Mouse (Mus musculus) lung, embryonic 16.5 days (tissue): ENCODE measurements around the gene Wdcp. TPM values are rescaled to one million over a fixed set of nuclear protein-coding genes. Genes with fewer than 3 reads are reported as not detected.
"Not testable (repeated sequence)": the region's sequence is repeated elsewhere in the genome, so short reads cannot be mapped to it uniquely, and the experiment has no call there.

Source experiments
- ATAC-seq: fragments of 200-750 bp; cut with Nextera tagmentation; 2 replicates; pipeline ENCODE4 v1.8.0; 2017; ENCODE audit warnings: low read depth, mild to moderate bottlenecking, moderate library complexity
- H3K27ac ChIP-seq: fragments of 300-500 bp; sonication (generic); 2 replicates; pipeline ENCODE4 v1.5.1; 2014; ENCODE audit warnings: mild to moderate bottlenecking, control low read depth, low read length
- H3K27me3 ChIP-seq: fragments of 300-500 bp; sonication (generic); 2 replicates; pipeline ENCODE4 v1.6.1; 2014; ENCODE audit warnings: low read depth, low read length, mixed read lengths; ENCODE audit not compliant: control insufficient read depth, insufficient read depth
- H3K36me3 ChIP-seq: fragments of 300-500 bp; sonication (generic); 2 replicates; pipeline ENCODE4 v1.6.1; 2014; ENCODE audit warnings: low read length; ENCODE audit not compliant: control insufficient read depth, insufficient read depth
- H3K4me1 ChIP-seq: fragments of 300-500 bp; sonication (generic); replicated peaks from 2 replicates; pipeline ENCODE4 v1.6.1; 2014; ENCODE audit warnings: low read length, mixed read lengths; ENCODE audit not compliant: control insufficient read depth, insufficient read depth
- H3K4me2 ChIP-seq: fragments of 300-500 bp; sonication (generic); 2 replicates; pipeline ENCODE4 v1.6.1; 2014; ENCODE audit warnings: low read depth, low read length, control low read depth
- H3K4me3 ChIP-seq: fragments of 300-500 bp; sonication (generic); 2 replicates; pipeline ENCODE4 v1.5.1; 2014; ENCODE audit warnings: mild to moderate bottlenecking, low read length, control low read depth
- H3K9ac ChIP-seq: fragments of 300-500 bp; sonication (generic); 2 replicates; pipeline ENCODE4 v1.6.1; 2014; ENCODE audit warnings: low read length, control low read depth
- H3K9me3 ChIP-seq: fragments of 300-500 bp; sonication (generic); 2 replicates; pipeline ENCODE4 v1.6.1; 2016; ENCODE audit warnings: low read length; ENCODE audit not compliant: control insufficient read depth
- WGBS: fragments of 180-500 bp; shearing (Covaris S2); extraction: QIAGEN DNeasy Blood & Tissue Kit; methylation state at CpG from one replicate; pipeline ENCODE4 v1.1.7; 2014; 5-methylcytosine and 5-hydroxymethylcytosine counted together
- polyA plus RNA-seq: library from polyadenylated mRNA; unstranded; fragments of >200 nt; fragmentation: Nextera tagmentation; extraction: Ambion mirVana; gene quantifications from 2 replicates; pipeline ENCODE4 v1.2.1, GENCODE M21; 2015

The Wdcp gene
- 15.5 and 16.1 TPM in 2 replicates for polyA plus RNA-seq

DNA sequence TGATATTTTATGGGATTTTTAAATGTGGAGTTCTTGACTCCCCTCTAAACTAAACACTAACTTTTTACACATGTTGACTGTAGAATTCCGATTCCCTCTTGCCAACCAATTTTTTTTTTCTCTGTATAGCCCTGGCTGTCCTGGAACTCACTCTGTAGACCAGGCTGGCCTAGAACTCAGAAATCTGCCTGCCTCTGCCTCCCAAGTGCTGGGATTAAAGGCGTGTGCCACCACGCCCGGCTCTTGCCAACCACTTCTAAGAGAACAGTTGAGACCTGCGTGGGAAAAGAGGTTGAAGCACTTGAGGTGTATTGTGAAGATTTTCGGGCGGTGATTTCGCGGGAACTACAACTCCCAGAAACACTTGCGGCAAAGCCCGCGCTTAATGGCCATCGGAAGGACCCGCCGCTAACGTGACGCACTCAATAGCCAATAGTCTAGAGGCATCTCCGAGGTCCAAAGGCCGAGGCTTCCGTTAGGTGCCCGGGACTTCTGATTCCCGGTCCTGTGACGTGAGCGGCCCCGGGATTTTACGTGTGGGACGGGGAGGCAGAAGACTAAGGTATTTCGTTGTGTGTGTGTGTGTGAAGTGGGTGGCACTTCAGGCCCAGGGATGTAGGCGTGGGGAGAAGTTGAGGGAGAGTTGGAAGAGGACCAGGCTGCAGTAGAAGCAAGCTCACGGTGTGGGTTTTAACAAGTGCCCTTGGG lies at the start of gene Wdcp:
Wdcp (plus strand) TSS at position 414 of the 708 bp plus-strand sequence.
- H3K4me3 ChIP-seq = peak within 1 kb of the TSS; percentile 83
- peak within 1 kb of the TSS; percentile 79 for H3K4me2 ChIP-seq
- ATAC-seq = peak; percentile 93
- no peaks in the 10 kb centered on the region for H3K27me3 ChIP-seq
- H3K9ac ChIP-seq = peak within 1 kb of the TSS; percentile 79
- peaks cover 24% of the 10 kb centered on the region for H3K4me1 ChIP-seq
- peak within 1 kb of the TSS; percentile 71 for H3K27ac ChIP-seq
- no peaks in the 10 kb centered on the region for H3K36me3 ChIP-seq
- under 1% methylated on average over 30 of the region's 30 CpGs for WGBS
- H3K9me3 ChIP-seq = no peaks in the 10 kb centered on the region

- WGBS = 80% methylated on average over 1 of the region's 1 CpGs
- Histone ChIP-seq H3K4me1 (no peaks in the 10 kb centered on the region), H3K27me3 (no peaks in the 10 kb centered on the region), H3K9me3 (no peaks in the 10 kb centered on the region), H3K4me3 (no peak overlapping the region), H3K4me2 (no peak overlapping the region), H3K36me3 (no peaks in the 10 kb centered on the region), H3K9ac (no peak overlapping the region), H3K27ac (no peak overlapping the region)
- ATAC-seq = no peak
Measured at GRCm38 (mm10) chr12:4793718-4794117, 49.4 kb upstream of the Wdcp start.

GRCm38 (mm10) chr12:4797471-4797870 lies 45.6 kb upstream of the Wdcp start:
- ATAC-seq, H3K9ac ChIP-seq, H3K4me2 ChIP-seq, H3K4me1 ChIP-seq, H3K27me3 ChIP-seq, H3K4me3 ChIP-seq, H3K9me3 ChIP-seq, H3K36me3 ChIP-seq, H3K27ac ChIP-seq: not testable (repeated sequence)
- WGBS = 60% methylated on average over 6 of the region's 6 CpGs

DNA sequence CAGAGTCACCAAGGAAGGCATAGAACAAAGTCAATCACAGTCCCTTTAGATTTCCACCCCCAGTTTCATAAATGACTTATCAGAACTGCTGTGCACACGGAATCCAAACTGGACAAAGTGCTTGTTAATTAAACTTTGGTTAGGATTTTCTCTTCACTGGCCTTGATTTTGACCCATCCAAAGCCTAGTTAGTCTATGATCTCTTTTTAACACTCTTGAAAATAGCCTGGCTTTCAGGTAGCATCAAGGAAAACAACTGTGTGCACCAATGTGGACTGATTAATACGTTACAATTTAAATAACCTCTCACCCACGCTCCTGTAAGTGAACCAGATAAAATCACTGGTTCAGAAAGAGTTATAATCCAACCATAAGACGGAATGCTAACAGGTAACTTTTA lies 32.1 kb upstream of the Wdcp start:
- Histone ChIP-seq H3K4me2 (no peak overlapping the region), H3K27ac (no peak overlapping the region), H3K9me3 (no peaks in the 10 kb centered on the region), H3K27me3 (no peaks in the 10 kb centered on the region), H3K4me3 (no peak overlapping the region), H3K9ac (no peak overlapping the region), H3K4me1 (no peaks in the 10 kb centered on the region), H3K36me3 (no peaks in the 10 kb centered on the region)
- no peak for ATAC-seq
- 76% methylated on average over 4 of the region's 4 CpGs for WGBS

- WGBS = 19% methylated on average over 3 of the region's 3 CpGs
Measured at GRCm38 (mm10) chr12:4811705-4812104, 31.4 kb upstream of the Wdcp start.

GRCm38 (mm10) chr12:4813636-4814035 lies 29.5 kb upstream of the Wdcp start:
- WGBS = 65% methylated on average over 4 of the region's 4 CpGs

More at GRCm38 (mm10) chr12:4811705-4812104, 31.4 kb upstream of the Wdcp start:
- Histone ChIP-seq H3K9me3 (no peaks in the 10 kb centered on the region), H3K4me2 (no peak overlapping the region), H3K4me1 (peaks cover 3% of the 10 kb centered on the region; the same call in 1 of the 2 replicates), H3K36me3 (no peaks in the 10 kb centered on the region), H3K4me3 (no peak overlapping the region), H3K9ac (no peak overlapping the region), H3K27ac (no peak overlapping the region), H3K27me3 (no peaks in the 10 kb centered on the region)
- ATAC-seq = no peak

DNA sequence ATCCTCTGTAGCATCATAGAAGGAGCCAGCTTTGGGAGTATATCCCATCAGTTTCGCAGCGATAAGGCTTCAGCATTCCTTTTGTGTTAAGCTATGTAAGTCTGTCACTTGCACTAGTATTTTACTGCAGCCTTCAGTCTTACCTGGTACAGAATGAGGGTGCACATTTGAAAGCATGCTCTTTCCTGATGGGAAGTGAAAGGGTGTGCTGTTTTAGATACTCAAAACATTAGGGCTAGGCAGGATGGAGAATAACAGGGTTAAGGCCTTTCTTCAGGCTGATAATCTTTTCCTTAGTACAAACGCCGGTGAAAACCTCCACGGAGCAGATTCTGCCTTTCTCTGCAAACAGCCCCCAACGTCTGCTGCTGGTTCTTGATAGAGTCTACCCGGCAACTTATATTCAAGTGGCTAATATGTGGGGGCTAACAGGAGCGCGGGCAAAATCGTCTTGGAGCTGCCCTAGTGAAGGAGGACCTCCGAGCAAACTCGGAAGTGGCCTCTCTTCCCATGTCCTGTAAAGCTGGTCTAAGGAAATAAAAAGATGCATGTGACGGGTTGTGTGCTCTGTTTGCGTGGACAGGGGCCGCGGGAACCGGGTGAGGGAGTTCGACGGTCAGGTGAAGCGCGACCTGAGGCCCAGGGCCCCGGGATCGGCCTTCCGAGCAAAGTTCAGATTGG lies 26.3 kb upstream of the Wdcp start:
- Histone ChIP-seq H3K4me1 (peaks cover 9% of the 10 kb centered on the region; the same call in 1 of the 2 replicates), H3K4me3 (peak overlapping the region; percentile 78), H3K27ac (peak overlapping the region; percentile 94), H3K36me3 (peaks cover 3% of the 10 kb centered on the region), H3K9me3 (no peaks in the 10 kb centered on the region), H3K27me3 (no peaks in the 10 kb centered on the region), H3K4me2 (peak overlapping the region; percentile 81), H3K9ac (peak overlapping the region; percentile 85)
- 8% methylated on average over 24 of the region's 24 CpGs for WGBS
- peak; percentile 73 for ATAC-seq

More at GRCm38 (mm10) chr12:4813636-4814035, 29.5 kb upstream of the Wdcp start:
- H3K4me2 ChIP-seq = no peak overlapping the region
- H3K9me3 ChIP-seq = no peaks in the 10 kb centered on the region
- H3K27ac ChIP-seq = no peak overlapping the region
- no peaks in the 10 kb centered on the region for H3K27me3 ChIP-seq
- no peak overlapping the region for H3K4me3 ChIP-seq
- peaks cover 7% of the 10 kb centered on the region; the same call in 1 of the 2 replicates for H3K4me1 ChIP-seq
- ATAC-seq = peak; percentile 21; the same call in 1 of the 2 replicates
- H3K36me3 ChIP-seq = no peaks in the 10 kb centered on the region
- no peak overlapping the region for H3K9ac ChIP-seq

DNA sequence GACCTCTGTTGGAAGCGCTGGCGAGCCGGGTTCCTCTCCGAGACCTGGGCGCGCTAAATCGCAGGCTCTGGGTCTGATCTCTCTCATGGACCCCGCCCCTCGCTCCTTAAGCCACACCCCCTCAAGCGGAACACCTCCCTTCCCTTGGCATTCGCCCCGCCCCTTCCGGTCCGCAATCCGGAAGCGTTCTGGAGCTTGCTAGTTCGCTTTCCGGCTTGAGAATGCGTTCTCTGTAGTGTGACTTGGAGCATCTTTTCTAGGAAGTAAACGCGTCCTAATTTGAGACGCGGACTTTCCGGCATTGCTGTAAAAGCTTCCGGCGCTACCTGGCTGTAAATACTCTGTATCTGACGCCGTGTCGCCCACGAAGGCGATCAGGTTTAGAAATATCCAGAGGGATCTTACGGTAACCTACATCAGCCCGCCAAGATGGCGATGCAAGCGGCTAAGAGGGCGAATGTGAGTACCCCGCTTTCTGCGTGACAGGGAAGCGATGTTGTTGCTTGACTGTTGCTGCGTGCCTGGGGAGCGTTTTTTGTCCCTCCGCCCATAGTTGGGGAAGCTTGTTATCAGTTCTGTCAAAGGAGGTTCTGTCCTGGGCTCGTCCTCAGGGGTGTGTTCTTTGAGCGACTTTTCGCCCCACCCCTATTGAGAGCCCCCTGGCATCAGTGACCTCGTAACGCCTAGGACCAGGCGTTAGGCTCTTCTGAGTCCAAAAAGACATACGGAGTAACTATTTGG lies 25.6 kb upstream of the Wdcp start, which contains the start of gene Sf3b6:
Sf3b6 (plus strand) TSS at position 184 of the 741 bp plus-strand sequence.
- no peaks in the 10 kb centered on the region for H3K9me3 ChIP-seq
- ATAC-seq = peak; percentile 98
- H3K27me3 ChIP-seq = no peaks in the 10 kb centered on the region
- H3K4me2 ChIP-seq = peak within 1 kb of the TSS; percentile 81
- WGBS = under 1% methylated on average over 49 of the region's 49 CpGs
- peak within 1 kb of the TSS; percentile 78 for H3K4me3 ChIP-seq
- H3K4me1 ChIP-seq = peaks cover 9% of the 10 kb centered on the region; the same call in 1 of the 2 replicates
- peaks cover 3% of the 10 kb centered on the region for H3K36me3 ChIP-seq
- peak within 1 kb of the TSS; percentile 85 for H3K9ac ChIP-seq
- H3K27ac ChIP-seq = peak within 1 kb of the TSS; percentile 94

DNA sequence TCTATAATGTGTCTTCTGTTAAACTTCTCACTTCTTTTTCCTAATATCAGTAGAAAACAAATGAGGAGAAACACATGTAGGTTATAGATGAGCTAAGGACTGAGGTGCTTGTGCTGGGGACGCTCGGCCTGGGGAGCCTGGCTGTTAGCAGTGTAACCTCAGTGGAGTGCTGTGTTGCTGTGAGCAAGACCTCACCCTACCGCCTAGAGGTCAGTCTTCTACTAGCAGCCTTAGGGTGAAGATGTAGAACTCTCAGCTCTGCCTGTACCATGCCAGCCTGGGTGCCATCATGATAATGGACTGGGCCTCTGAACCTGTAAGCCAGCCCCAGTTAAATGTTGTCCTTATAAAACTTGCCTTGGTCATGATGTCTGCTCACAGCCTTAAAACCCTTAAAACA lies 15.8 kb upstream of the Wdcp start:
- Histone ChIP-seq H3K9ac (no peak overlapping the region), H3K27ac (no peak overlapping the region), H3K4me3 (no peak overlapping the region), H3K4me1 (no peaks in the 10 kb centered on the region), H3K36me3 (peaks cover 13% of the 10 kb centered on the region), H3K9me3 (no peaks in the 10 kb centered on the region), H3K27me3 (no peaks in the 10 kb centered on the region), H3K4me2 (no peak overlapping the region)
- ATAC-seq = no peak
- 68% methylated on average over 3 of the region's 3 CpGs for whole genome bisulfite sequencing
